Mouse (Mus musculus) erythroblast, embryonic 14.5 days (primary cell): ENCODE data around the gene Zfp513.
A peak's percentile ranks its signal among the peaks of the same experiment; 100 is the strongest.

ENCODE experiments used
- GATA1 ChIP-seq: IDR thresholded peaks from 2 replicates; pipeline ENCODE4 v1.6.1; 2012; ENCODE audit warnings: low read length, inconsistent platforms, mixed read lengths
- TAL1 ChIP-seq: IDR thresholded peaks from 3 replicates; pipeline ENCODE4 v1.6.1; 2012; ENCODE audit warnings: low read length, inconsistent platforms, mixed read lengths

GRCm38 (mm10) chr5:31183678-31184077 is 18.4 kb downstream of the Zfp513 start:
- TF ChIP-seq GATA1, result no peak
- peak; percentile 26; the same call in 1 of the 3 replicates for TF ChIP-seq TAL1
